In genomic region chr11:50931021-50931420, GRCm38 (mm10) we compare ENCODE assay signal across 9 mouse cellular contexts. TPM values are rescaled to one million over a fixed set of nuclear protein-coding genes. Genes with fewer than 3 reads are reported as not detected.
DNase-seq lines count a peak whose midpoint lies in the region; ATAC-seq and TF ChIP-seq lines count a peak whose summit lies in the region.
"Had no signal": no experiment of that assay in that cellular context is flagged by ENCODE, and none has a peak within 500 bp of the region (broad histone marks: within the 10 kb centered on the region; RNA-seq: fewer than 3 reads in every experiment).

No protein-coding gene starts in this region.

- H3K4me2 ChIP-seq in limb, embryonic 11.5 days (ENCODE audit: low read depth, severe bottlenecking) = peak overlapping the region; percentile 81
- H3K4me2 ChIP-seq in neural tube, embryonic 14.5 days (ENCODE audit: low read depth, low read length) = peak overlapping the region; percentile 95

- peak; percentile 76; the same call in 1 of the 2 replicates for ATAC-seq in limb, embryonic 11.5 days (ENCODE audit: insufficient number of reproducible peaks, low FRiP score, low TSS enrichment, low read depth)
- peak; percentile 81 for ATAC-seq in neural tube, embryonic 14.5 days (ENCODE audit: low read depth)

- H3K27ac ChIP-seq in heart, adult 2 months = peak overlapping the region; percentile 79
- no peak overlapping the region for H3K27ac ChIP-seq in limb, embryonic 11.5 days (replicated peaks; ENCODE audit: low read depth, low read length)
- H3K27ac ChIP-seq in neural tube, embryonic 14.5 days (ENCODE audit: low read depth, low read length) = peak overlapping the region; percentile 83

- no peak for DNase-seq in heart, adult 2 months
- no peak for DNase-seq in heart, adult 8-10 months (ENCODE audit: low spot score)
- DNase-seq in urinary bladder, postnatal 25 days (ENCODE audit: low spot score) = peak; percentile 15
- DNase-seq in urinary bladder, postnatal 14 days (ENCODE audit: low spot score) = no peak
- DNase-seq in limb, embryonic 11.5 days (ENCODE audit: low spot score) = no peak
- no peak for DNase-seq in thymus, postnatal 0 days (ENCODE audit: low spot score)
- DNase-seq in ovary, postnatal 36 days (ENCODE audit: low spot score) = no peak

- under 1% methylated on average over 16 of the region's 16 CpGs for WGBS in heart, adult 2 months
- 3% methylated on average over 16 of the region's 16 CpGs for WGBS in limb, embryonic 11.5 days
- 1% methylated on average over 16 of the region's 16 CpGs for WGBS in neural tube, embryonic 14.5 days

- no peaks in the 10 kb centered on the region for H3K27me3 ChIP-seq in heart, adult 2 months (ENCODE audit: control insufficient read depth, insufficient read depth, low read length)
- H3K27me3 ChIP-seq in limb, embryonic 11.5 days (ENCODE audit: control insufficient read depth, insufficient read depth, low read length) = no peaks in the 10 kb centered on the region
- no peaks in the 10 kb centered on the region for H3K27me3 ChIP-seq in neural tube, embryonic 14.5 days (ENCODE audit: control insufficient read depth, insufficient read depth, low read length)

- no peaks in the 10 kb centered on the region for H3K79me2 ChIP-seq in heart, adult 2 months (replicated peaks; ENCODE audit: control insufficient read depth, insufficient read depth, low read length)

- TF ChIP-seq EP300 in heart, adult 2 months (IDR thresholded peaks at IDR 0.05; ENCODE audit: insufficient read depth, low read depth, low read length) = no peak

- intact Hi-C loops in heart, adult 2 months (cut with DNase I) = loop anchor here (1.0 to 5.0 kb wide), 4 partner anchors 15 to 126 kb away; partner anchors contain the start of genes Zfp2, Zfp354a and Zfp454

- no peaks in the 10 kb centered on the region for H3K36me3 ChIP-seq in heart, adult 2 months (ENCODE audit: control insufficient read depth, insufficient read depth, low read length)
- H3K36me3 ChIP-seq in limb, embryonic 11.5 days (ENCODE audit: control insufficient read depth, insufficient read depth, low read length) = no peaks in the 10 kb centered on the region
- H3K36me3 ChIP-seq in neural tube, embryonic 14.5 days (ENCODE audit: control insufficient read depth, insufficient read depth, low read length) = no peaks in the 10 kb centered on the region
- H3K36me3 ChIP-seq: G1E had no signal

- no peaks in the 10 kb centered on the region for H3K9me3 ChIP-seq in limb, embryonic 11.5 days (ENCODE audit: control insufficient read depth, low read length)
- no peaks in the 10 kb centered on the region for H3K9me3 ChIP-seq in neural tube, embryonic 14.5 days (ENCODE audit: control insufficient read depth, low read length)

- peak overlapping the region; percentile 88 for H3K9ac ChIP-seq in heart, adult 2 months (ENCODE audit: low read depth, low read length)
- H3K9ac ChIP-seq in limb, embryonic 11.5 days (ENCODE audit: low read length) = peak overlapping the region; percentile 56
- H3K9ac ChIP-seq in neural tube, embryonic 14.5 days (replicated peaks; ENCODE audit: low read depth, low read length) = peak overlapping the region; percentile 72

- no peak for TF ChIP-seq POLR2A in heart, adult 2 months (IDR thresholded peaks at IDR 0.05; ENCODE audit: insufficient read depth, low read depth, low read length)

- no peak for TF ChIP-seq CTCF in heart, adult 2 months (IDR thresholded peaks at IDR 0.05)

- peaks cover 2% of the 10 kb centered on the region; the same call in 1 of the 2 replicates for H3K4me1 ChIP-seq in heart, adult 2 months (ENCODE audit: control insufficient read depth, insufficient read depth, low read length)
- H3K4me1 ChIP-seq in limb, embryonic 11.5 days (ENCODE audit: control insufficient read depth, insufficient read depth, low read length) = no peaks in the 10 kb centered on the region
- 0 out of 2 replicates have a peak, but pooled peaks cover 5% of the 10 kb centered on the region for H3K4me1 ChIP-seq in neural tube, embryonic 14.5 days (ENCODE audit: control insufficient read depth, insufficient read depth, low read length)

- peak overlapping the region; percentile 84 for H3K4me3 ChIP-seq in heart, adult 2 months
- H3K4me3 ChIP-seq in limb, embryonic 11.5 days (ENCODE audit: low read depth, low read length) = peak overlapping the region; percentile 59
- peak overlapping the region; percentile 62 for H3K4me3 ChIP-seq in neural tube, embryonic 14.5 days (ENCODE audit: low read depth, low read length)

RNA-seq across cellular contexts. Expression of gene Zfp354b, which starts 0.4 kb away (rescaled TPM):
- 1 to 10 TPM; 1.3 TPM for total RNA-seq in heart, adult 2 months (2021)
- 0.45 and 0.79 TPM in 2 replicates for polyA plus RNA-seq in heart, adult 2 months (2012; rRNA removed)
- total RNA-seq in heart, adult 8-10 months (2022) = 1 to 10 TPM; 1.2 to 2.1 (median 1.7) TPM
- polyA plus RNA-seq in limb, embryonic 11.5 days (2014; fragmentation: Nextera tagmentation; extraction: Ambion mirVana) = 1.2 and 1.3 TPM in 2 replicates
- polyA plus RNA-seq in neural tube, embryonic 14.5 days (2014; fragmentation: Nextera tagmentation; extraction: Ambion mirVana) = 5.0 TPM in 2 replicates
- polyA plus RNA-seq in thymus, postnatal 0 days (2015; fragmentation: Nextera tagmentation; extraction: Ambion mirVana) = 0.27 and 0.33 TPM in 2 replicates
- polyA plus RNA-seq: G1E had no signal

RNA-seq across cellular contexts. Expression of gene 4933414I15Rik, which starts 12.5 kb away (rescaled TPM):
- not detected for total RNA-seq in heart, adult 2 months (2021)
- not detected in 2 replicates for polyA plus RNA-seq in heart, adult 2 months (2012; rRNA removed)
- total RNA-seq in heart, adult 8-10 months (2022) = not detected
- not detected in 2 replicates for polyA plus RNA-seq in limb, embryonic 11.5 days (2014; fragmentation: Nextera tagmentation; extraction: Ambion mirVana)
- polyA plus RNA-seq in neural tube, embryonic 14.5 days (2014; fragmentation: Nextera tagmentation; extraction: Ambion mirVana) = not detected in 2 replicates
- not detected in 2 replicates for polyA plus RNA-seq in thymus, postnatal 0 days (2015; fragmentation: Nextera tagmentation; extraction: Ambion mirVana)
- total RNA-seq: G1E had no signal
- polyA plus RNA-seq: G1E had no signal

RNA-seq across cellular contexts. Expression of gene Zfp2, which starts 15.1 kb away (rescaled TPM):
- 1 to 10 TPM; 2.9 to 3.0 TPM for total RNA-seq in heart, adult 2 months (2021)
- polyA plus RNA-seq in heart, adult 2 months (2012; rRNA removed) = 0.78 and 3.2 TPM in 2 replicates
- total RNA-seq in heart, adult 8-10 months (2022) = 1 to 10 TPM; 3.0 to 4.2 (median 3.2) TPM
- 16.6 and 21.3 TPM in 2 replicates for polyA plus RNA-seq in limb, embryonic 11.5 days (2014; fragmentation: Nextera tagmentation; extraction: Ambion mirVana)
- polyA plus RNA-seq in neural tube, embryonic 14.5 days (2014; fragmentation: Nextera tagmentation; extraction: Ambion mirVana) = 48.0 and 55.8 TPM in 2 replicates
- polyA plus RNA-seq in thymus, postnatal 0 days (2015; fragmentation: Nextera tagmentation; extraction: Ambion mirVana) = 3.7 and 4.6 TPM in 2 replicates
- total RNA-seq: G1E had no signal
- polyA plus RNA-seq: G1E had no signal

RNA-seq across cellular contexts. Expression of gene Prop1, which starts 22.5 kb away (rescaled TPM):
- total RNA-seq in heart, adult 2 months (2021) = not detected
- not detected in 2 replicates for polyA plus RNA-seq in heart, adult 2 months (2012; rRNA removed)
- not detected for total RNA-seq in heart, adult 8-10 months (2022)
- not detected in 2 replicates for polyA plus RNA-seq in limb, embryonic 11.5 days (2014; fragmentation: Nextera tagmentation; extraction: Ambion mirVana)
- polyA plus RNA-seq in neural tube, embryonic 14.5 days (2014; fragmentation: Nextera tagmentation; extraction: Ambion mirVana) = not detected in 2 replicates
- polyA plus RNA-seq in thymus, postnatal 0 days (2015; fragmentation: Nextera tagmentation; extraction: Ambion mirVana) = not detected in 2 replicates
- total RNA-seq: G1E had no signal
- polyA plus RNA-seq: G1E had no signal

RNA-seq across cellular contexts. Expression of gene Olfr1378, which starts 35.3 kb away (rescaled TPM):
- total RNA-seq in heart, adult 2 months (2021) = not detected
- polyA plus RNA-seq in heart, adult 2 months (2012; rRNA removed) = not detected in 2 replicates
- not detected for total RNA-seq in heart, adult 8-10 months (2022)
- not detected in 2 replicates for polyA plus RNA-seq in limb, embryonic 11.5 days (2014; fragmentation: Nextera tagmentation; extraction: Ambion mirVana)
- polyA plus RNA-seq in neural tube, embryonic 14.5 days (2014; fragmentation: Nextera tagmentation; extraction: Ambion mirVana) = not detected in 2 replicates
- not detected in 2 replicates for polyA plus RNA-seq in thymus, postnatal 0 days (2015; fragmentation: Nextera tagmentation; extraction: Ambion mirVana)
- polyA plus RNA-seq: G1E had no signal
